Mouse (Mus musculus) heart, adult 8-10 months (tissue): ENCODE results near the gene Stradb. TPM values are rescaled to one million over a fixed set of nuclear protein-coding genes. Genes with fewer than 3 reads are reported as not detected.
"Not testable (repeated sequence)": the region's sequence is repeated elsewhere in the genome, so short reads cannot be mapped to it uniquely, and the experiment has no call there.

Source experiments
- DNase-seq: peaks from one replicate; pipeline ENCODE4 v3.0.0; 2022; ENCODE audit warnings: low spot score
- total RNA-seq, 4 experiments: library from RNA; stranded (reverse); gene quantifications; 2 replicates each; pipeline ENCODE4 v1.2.4; 2022

Gene Stradb
- total RNA-seq, result 10 to 100 TPM; 70.3 to 88.6 (median 75.8) TPM

DNA sequence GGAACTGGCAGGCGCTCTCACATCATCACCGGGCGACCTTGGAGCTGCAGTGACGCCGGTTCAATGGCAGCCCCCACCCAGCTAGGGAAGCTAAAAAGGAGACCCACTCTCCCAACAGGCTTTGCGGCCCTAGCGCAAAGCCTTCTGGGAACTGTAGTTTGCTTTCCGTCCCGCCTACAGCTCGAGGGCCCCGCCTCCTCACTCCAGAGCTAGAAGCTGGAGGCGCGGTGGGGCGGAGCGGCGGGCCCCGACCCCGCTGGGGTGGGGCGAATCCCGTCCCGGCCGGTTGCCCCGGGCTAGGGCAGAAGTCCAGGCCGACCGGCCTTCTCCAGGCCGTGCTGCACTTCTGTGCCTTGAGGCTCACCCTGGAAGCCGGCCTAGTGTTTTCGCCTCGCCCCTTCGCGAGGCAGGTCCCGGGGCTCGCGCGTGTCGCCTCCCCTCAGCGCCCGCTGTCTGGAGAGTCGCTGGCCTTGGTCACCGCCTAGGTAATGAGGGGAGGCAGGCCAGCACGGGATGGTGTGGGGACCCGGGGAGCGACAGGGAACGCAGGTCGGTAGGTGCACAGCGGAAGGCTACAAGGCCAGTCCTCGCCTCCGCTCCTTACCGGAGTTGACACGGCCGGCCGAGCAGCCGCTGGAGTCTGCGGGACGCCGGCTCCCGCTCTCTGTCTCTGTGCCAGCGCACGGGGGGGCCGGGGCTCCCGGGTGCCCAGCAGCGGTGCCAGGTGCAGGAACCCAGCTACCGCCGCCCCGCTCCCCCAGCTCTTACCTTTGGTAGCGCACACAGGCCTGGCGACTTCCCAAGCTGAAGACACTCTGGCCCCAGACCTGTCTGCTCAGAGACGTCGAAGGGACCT lies at the start of gene Stradb, which contains the start of gene Trak2:
TSS of gene Stradb (plus strand) at position 157 of the 856 bp plus-strand sequence.
TSS of gene Trak2 (minus strand) at position 65 of the 856 bp plus-strand sequence.
- peak; percentile 97 for DNase-seq

DNA sequence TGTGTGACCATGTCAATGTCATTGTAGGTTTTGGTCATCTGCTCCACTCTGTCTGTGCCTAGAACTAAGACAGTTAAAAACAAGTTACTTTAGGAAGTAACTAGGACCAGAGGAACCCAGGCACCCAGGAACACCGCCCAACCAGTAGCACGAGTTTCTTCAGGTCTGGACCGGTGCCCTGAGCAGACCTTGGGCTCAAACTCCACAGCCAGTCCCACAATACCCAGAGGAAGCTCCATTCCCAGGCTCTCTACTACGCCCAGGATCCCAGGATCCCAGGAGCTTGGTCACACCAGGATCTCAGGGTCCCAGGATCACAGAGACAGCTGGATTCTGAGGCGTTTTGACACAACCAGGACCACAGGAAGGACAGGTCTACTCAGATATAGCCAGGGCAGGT lies 46.7 kb upstream of the Stradb start:
- DNase-seq, result no peak

DNA sequence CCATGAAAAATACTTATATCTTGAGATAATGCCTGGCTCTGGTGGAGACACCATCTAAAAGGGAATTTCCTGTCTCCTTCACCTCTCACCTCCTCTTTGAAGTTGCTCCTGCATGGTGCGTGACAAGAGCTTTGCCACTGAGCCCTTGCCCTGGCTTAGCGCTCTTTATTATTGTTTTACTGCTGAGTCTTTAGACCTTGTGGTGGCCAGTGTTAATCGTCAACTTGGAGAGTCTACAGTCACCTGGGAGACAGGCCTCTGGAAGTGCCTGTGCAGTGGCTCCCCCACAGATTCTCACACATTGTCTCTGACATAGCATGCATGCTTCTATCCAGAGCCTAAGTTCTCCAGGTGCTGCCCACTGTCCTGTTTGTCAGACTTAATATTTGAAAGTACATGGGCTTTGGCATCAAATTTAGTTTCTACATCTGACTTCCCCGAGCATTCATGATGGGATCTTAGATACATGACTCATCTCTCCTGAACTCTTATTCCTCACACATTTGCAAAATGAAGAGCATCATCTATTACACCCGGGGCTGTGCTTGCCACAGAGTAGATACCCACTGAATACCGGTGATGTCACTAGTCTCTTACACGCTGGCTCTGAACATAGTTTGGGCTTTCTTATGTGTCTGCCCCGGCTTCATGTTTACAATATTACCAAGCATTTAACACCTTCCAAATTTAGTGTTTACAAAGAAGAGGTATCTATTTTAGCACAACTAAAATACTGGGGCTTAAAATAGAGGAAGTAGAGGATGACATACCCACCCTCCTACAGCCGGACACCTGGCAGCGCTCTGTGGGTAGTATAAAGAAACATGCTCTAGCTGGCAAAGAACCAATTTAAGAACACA lies 36.3 kb upstream of the Stradb start:
- DNase-seq, result no peak

DNA sequence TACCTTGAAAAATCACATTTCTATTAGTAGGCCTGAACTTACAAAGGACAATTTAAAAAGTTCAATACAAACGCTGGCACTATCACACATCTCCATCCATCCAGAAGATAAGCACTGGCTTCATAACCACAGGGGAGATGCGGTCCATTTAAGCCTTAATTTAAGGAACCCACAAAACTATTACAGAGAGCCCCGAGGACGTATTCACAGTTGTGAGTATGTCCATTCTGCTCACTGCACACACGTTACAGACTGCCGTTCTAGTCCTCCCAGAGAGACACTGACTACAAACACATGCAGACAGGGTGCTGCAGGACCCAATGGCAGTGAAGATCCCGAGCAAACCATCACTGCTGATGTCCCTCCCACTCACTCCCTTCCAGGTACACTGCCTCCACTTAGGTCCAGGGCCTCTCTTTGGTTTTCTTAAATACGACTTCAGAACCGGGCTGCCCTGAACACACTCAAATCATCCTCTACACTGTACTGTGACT lies 35.7 kb upstream of the Stradb start:
- no peak for DNase-seq

DNA sequence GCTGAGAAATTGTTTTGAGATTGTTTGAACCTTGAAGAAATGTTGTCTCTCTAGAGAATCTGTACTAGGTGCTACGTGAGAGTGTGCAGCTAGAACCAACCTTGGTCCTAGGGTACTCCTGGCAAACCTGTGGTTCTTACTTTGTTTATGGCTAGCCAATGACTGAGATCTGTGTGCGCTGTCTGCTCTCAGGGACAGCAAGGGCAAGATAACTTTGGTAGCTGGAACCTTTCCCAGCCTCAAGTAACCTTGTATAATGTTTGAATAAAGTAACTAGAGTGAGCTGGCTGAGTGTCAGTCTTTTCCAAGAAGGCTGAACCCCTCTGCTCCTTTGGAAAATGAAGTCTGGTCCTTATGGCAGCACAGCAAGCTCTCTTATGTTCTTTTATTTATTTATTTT lies 27.8 kb upstream of the Stradb start:
- no peak for DNase-seq

DNA sequence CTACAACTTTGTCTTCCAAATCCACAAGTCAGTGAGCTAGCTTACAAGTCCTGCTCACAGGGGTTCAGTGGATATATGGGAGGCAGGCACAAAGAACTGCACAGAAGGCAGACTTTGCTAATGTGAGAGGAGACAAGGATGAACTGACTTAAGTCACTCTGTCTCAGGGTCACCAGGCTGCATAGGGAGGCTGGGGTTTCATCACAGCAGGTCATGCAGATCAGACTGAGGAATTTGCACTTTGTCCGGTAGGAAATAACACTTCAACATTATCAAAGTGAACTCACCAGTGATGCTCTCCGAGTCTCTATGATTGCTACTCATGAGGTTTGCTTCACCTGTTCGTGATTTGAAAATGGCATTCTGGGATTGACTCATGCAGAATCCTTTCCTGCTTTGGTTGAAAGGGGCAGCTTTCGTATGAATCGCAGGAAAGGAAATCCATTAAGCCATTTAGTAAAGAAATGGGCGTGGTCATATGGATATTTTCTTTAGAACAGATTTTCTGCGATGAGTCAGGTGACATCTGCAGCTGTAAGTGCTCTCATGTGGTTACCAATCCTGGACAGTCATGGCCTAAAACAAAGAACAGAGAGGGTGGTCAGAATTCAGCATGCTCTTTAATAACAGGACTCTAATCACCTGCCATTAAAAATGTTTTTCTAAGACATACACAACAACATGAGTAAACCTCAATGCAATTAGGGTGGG lies 27.2 kb upstream of the Stradb start:
- DNase-seq, result no peak

DNA sequence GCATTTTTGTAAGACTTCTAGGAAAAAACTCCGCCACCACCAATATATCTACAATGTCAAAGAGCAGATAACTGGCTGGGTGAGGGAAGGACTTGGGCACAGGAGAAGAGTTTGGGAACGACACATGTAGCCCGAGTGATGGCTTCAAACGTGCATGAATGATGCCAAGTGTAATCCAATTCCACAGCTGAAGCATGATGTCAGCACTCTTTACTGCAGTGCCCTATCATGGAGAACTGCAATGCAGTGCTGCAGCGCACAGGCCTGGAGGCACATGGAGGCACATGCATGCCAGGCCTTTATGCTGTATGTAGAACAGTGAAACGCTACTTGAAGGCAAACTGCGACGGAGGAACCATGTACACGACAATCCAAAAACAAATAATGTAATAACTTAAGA lies 26.6 kb upstream of the Stradb start:
- no peak for DNase-seq

DNA sequence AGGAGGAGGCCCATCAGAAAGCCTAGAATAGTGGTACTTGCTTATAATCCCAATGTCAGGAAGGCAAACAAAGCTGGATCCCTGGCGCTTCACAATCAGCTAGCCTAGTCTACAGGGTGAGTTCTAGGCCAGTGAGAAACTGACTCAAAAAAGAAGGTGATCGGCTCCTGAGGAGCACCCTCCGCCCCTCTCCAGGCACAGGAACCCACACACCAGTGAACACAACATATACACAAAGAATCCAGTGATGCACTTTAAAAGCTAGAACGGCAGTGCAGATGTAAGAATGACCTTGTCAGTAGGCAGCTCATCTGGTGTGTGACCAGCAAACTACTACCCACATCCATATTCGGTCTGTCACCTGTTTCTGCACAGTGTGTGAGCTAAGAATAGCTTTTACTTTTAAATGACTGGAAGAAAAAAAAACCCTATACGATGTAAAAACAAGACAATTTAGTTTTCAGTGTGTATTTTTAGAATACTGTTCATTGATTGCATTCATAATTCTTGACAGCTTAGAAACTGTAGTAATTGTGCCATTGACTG lies 23.7 kb upstream of the Stradb start:
- DNase-seq, result peak; percentile 4

DNA sequence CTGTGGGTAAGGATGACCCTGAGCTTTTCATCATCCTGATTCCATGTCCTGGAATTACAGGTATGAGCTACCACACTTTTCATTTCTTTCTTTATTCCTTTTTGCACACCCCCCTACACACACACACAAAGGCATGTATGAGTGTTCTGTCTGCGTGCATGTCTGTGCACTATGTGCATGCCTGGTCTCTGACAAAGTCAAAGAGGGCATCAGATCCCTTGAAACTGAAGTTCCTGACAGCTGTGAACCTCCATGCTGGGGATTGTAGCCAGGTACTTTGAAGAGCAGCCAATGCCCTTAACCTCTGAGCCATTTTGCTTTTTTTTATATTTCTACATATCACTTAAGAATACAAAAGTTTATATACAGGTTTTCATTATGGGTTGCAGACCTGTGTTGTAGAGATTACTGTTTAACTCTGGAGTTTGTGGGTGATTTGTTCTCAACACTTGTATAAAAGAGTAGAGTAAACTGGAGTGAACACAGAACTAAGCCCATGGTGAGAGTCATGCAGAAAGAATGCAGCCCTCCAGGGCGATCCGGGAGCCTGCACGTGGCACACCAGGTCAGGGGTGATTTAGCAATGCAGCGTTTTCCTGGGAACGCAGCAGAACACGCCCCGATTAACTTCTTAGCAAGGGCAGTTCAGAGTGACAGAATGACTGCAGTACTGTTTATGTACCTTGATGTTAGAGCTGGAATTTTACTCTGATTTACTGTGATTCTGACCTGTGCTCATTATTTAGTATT lies 22.2 kb upstream of the Stradb start:
- DNase-seq, result peak; percentile 45

DNA sequence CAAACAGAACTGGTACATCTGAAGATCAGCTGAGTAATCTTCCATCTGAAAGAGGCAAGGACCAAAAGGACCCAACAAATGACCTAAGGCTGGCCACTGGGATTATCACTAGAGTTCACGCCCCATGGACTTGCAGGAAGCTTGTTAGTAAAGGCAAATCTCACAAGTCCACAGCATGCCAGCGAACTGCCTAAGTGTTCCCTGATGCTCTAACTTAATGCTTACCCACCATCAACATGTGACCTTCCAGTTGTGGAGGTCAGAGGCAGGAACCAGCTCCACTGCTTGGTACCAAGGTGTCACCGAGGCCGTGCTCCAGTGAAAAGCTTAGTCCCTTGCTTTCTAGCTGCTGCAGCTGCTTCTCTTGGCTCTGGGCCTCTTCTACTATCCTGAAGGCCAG lies 21.5 kb upstream of the Stradb start:
- no peak for DNase-seq

DNA sequence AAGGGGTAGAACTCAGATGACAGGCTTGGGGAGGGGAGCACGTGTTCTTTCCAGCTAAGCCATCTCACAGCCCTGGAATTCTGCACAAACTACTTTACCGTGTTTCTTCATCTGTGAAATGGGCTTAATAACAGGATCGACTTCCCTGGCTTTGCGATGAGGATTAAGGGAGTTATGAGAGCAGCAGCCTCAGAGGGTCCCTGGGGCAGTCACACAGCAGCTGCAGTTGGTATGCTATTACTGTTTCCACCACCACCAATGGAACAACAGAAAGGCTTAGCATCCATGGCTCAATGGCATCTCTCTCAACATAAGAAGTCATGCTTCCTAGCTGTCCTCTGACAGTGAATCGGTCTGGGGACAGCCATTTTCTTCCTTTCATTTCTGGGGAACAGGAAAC lies 20.8 kb upstream of the Stradb start:
- DNase-seq, result peak; percentile 0

DNA sequence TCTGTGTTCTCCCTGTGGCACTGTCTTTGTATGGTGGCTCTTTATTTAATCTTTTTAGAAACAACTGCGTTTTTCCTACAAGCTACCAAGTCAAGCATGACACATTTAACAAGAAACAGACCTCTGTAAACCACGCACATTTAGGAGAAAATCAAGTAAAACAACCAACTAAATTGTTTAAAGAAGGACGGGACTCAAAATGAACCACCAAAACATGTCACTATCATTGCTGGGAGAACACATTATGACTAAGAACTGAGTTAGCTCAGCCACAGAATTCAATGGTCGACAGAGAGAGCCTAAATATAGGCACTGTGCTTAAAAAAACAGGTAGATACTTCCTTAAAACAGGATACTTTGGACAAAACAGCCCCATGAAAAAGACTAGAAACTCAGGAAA lies 20.3 kb upstream of the Stradb start:
- DNase-seq, result peak; percentile 0

DNA sequence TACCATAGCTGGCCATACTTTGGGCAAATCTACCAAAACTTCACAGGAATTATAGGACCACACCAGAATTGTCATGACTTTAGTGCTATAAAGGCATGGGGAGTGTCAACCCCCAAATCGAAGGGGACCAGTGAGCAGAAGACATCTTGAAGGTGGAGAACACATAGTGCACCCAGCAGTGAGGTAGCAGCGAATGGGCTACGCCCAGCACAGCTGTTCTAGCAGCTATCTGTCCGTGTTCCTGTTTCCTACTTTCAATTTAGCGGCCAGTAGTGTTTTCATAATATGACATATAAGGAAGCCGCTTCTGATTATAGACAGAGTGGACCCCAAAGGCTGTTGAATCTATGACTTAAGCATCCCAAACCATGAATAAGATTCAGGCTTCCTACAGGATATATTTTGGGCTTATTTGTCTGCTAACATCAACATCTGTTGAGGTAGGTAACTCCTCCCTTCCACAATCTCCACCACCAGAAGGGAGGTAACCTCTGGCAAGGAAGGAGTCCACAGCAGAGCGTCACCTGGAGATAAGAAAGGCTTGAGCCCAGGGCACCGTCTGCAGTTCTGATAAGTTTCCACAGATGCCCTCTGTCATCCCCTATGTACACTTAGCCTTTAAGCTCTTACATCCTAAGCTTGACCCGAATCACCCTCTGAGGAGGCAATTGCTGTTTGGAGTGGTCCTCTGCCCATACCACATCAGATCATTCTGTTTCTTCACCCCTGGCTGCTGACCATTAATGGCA lies 19.5 kb upstream of the Stradb start:
- peak; percentile 4 for DNase-seq

DNA sequence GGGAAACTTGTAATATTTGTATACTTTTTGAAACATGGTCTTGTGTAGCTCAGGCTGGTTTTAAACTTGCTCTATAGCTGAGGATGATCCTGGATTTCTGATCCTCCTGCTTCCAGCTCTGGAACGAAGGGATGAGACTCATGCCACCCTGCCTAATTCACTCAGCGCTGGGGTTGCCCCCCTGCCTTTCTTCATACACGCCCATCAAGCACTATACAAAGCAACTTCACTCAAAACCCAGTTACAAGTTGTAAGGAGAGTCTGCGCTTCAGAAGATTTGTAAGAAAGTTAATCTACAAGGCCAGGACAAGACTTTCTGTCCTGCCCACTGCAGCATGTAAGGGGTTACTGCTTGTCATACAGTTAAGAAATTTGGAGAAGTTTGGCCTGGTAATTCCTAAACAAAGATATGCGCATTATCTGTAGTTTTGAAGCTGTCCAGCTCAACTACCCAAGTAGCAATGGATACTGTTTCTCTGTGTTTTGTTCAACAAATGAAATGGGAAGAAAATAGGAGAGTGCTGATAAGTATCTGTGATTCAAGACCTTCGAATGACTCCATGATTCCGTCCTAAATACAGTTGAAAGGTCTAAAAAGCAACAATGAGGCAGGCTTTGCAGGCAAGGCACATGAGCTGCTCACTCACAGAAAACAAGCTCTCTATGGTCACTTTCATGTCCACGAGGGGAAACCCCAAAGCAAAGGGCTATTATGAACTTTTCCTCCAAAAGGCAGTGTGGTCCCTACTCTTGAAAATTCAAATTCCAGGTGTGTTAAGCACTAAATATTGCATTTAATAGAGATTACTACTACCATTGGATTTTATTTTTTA lies 18.5 kb upstream of the Stradb start:
- DNase-seq, result peak; percentile 0

DNA sequence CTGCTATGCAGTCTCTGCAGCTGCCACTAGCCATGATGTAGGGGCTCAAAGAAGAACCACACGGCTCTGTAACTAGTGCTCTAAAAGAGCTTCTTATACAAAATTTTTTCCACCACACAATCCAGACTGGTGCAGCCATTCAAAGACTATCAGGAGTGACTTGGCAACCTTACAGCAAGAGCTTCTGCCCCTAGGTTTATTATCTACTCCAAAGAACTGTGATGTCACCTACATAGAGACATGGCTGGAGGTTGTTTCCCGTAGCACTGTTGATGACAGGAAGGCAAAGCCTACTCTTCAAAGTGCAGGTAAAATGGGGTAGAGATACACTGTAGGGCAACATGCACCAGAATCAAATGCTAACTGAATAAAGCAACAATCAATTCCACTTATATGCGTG lies 17.6 kb upstream of the Stradb start:
- peak; percentile 0 for DNase-seq

DNA sequence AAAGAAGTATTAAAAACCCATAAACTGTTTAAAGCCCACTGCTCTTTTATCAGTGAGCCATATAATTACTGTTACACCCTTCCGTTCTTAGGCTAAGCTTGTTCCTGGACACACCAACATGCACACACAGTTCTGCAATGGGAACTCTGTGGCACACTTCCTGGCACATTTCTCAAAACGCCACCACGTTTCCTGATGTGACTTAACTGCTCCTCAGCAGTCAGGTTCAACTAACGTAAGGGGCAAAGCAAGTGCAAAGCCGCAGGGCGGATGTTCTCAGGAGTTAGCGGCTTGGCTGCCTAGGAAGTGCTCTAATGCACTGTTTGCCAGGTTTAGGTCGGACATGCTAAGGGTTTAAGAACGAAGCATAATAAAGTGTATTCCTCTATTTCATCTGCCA lies 17.1 kb upstream of the Stradb start:
- peak; percentile 26 for DNase-seq

DNA sequence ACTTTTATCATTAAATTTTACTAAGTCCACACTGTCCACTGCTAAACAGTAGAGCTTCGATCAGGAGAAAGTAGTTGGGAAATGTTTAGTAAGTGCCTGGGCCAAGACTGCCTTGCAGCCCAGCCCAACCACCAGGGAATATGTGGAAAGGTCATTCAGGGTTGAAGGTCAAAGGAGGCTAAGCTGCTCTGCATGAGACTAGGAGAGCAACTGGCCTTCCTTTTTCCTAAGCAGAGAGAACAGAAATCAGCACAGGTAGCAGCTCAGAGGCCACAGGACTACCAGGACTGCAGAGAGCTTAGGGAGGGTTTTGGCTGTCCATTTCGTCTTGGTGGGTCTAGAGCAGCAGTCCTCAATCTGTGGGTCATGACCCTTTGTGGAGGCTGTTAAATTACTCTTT lies 15.4 kb upstream of the Stradb start:
- DNase-seq, result peak; percentile 57

DNA sequence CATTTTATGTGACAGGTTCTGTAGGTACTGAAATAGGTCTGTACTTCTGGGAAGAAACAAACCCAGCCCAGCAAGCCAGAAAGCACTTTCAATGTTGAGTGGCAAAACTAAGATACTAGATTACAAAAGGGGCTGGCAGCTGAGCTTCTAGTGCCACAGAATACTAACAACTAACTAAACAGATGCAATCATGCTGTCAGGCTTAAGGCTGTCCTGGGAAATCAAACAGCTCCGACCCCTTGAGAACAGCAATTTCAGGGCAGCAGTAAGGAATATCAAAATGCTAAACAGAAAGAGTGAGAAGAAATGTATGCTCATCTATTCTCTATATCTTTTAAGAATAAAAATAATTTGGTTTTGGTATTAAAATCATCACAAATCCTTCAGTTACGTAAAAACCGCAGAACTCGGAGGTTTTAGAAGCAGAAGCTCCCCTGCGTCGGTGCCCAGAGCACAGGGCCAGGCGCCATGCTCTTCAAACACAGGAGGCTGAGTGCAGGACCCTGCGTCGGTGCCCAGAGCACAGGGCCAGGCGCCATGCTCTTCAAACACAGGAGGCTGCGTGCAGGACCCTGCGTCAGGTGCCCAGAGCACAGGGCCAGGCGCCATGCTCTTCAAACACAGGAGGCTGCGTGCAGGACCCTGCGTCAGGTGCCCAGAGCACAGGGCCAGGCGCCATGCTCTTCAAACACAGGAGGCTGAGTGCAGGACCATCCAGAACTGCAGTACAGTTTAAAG lies 14.4 kb upstream of the Stradb start:
- DNase-seq, result not testable (repeated sequence)
